Mouse (Mus musculus): ENCODE results near the gene Klf7. TPM values are rescaled to one million over a fixed set of nuclear protein-coding genes. Genes with fewer than 3 reads are reported as not detected.

The Klf7 gene
- polyA plus RNA-seq, 1 experiment from 2014 or later = 27.0 TPM

GRCm38 (mm10) chr1:64018466-64019077 is 103.5 kb downstream of the Klf7 start:
- ATAC-seq (ENCODE audit: insufficient number of reproducible peaks, low FRiP score, low TSS enrichment, low read depth) = no peak; the same call in 1 of the 2 replicates
- Histone ChIP-seq H3K27me3 (no peaks in the 10 kb centered on the region), H3K4me1 (peaks cover 17% of the 10 kb centered on the region), H3K9ac (no peak overlapping the region), H3K27ac (replicated peaks) (no peak overlapping the region), H3K4me2 (replicated peaks) (0 out of 2 replicates have a peak overlapping the region, but pooled peaks have one; percentile 19), H3K36me3 (no peaks in the 10 kb centered on the region), H3K9me3 (replicated peaks) (no peaks in the 10 kb centered on the region), H3K4me3 (replicated peaks) (no peak overlapping the region)
- WGBS = 41% methylated on average over 16 of the region's 16 CpGs

GRCm38 (mm10) chr1:64014091-64014490 is 108.0 kb downstream of the Klf7 start:
- Histone ChIP-seq H3K4me3 (replicated peaks) (no peak overlapping the region), H3K4me2 (replicated peaks) (no peak overlapping the region), H3K27ac (replicated peaks) (no peak overlapping the region), H3K4me1 (peaks cover 8% of the 10 kb centered on the region; the same call in 1 of the 2 replicates), H3K9ac (no peak overlapping the region), H3K36me3 (no peaks in the 10 kb centered on the region), H3K9me3 (replicated peaks) (no peaks in the 10 kb centered on the region), H3K27me3 (no peaks in the 10 kb centered on the region)
- WGBS = 45% methylated on average over 1 of the region's 1 CpGs
- no peak for ATAC-seq (ENCODE audit: insufficient number of reproducible peaks, low FRiP score, low TSS enrichment, low read depth)

- H3K9me3 ChIP-seq (replicated peaks) = no peaks in the 10 kb centered on the region
- no peaks in the 10 kb centered on the region for H3K27me3 ChIP-seq
- ATAC-seq (ENCODE audit: insufficient number of reproducible peaks, low FRiP score, low TSS enrichment, low read depth) = no peak
- H3K4me3 ChIP-seq (replicated peaks) = no peak overlapping the region
- no peaks in the 10 kb centered on the region for H3K4me1 ChIP-seq
- 21% methylated on average over 2 of the region's 2 CpGs for WGBS
- no peaks in the 10 kb centered on the region for H3K36me3 ChIP-seq
- H3K9ac ChIP-seq = no peak overlapping the region
- no peak overlapping the region for H3K4me2 ChIP-seq (replicated peaks)
- no peak overlapping the region for H3K27ac ChIP-seq (replicated peaks)
Measured at GRCm38 (mm10) chr1:64008994-64009393, 113.1 kb downstream of the Klf7 start.

- no peak overlapping the region for H3K4me2 ChIP-seq (replicated peaks)
- no peak overlapping the region for H3K9ac ChIP-seq
- no peaks in the 10 kb centered on the region for H3K36me3 ChIP-seq
- no peaks in the 10 kb centered on the region for H3K27me3 ChIP-seq
- no peak overlapping the region for H3K27ac ChIP-seq (replicated peaks)
- no peak for ATAC-seq (ENCODE audit: insufficient number of reproducible peaks, low FRiP score, low TSS enrichment, low read depth)
- H3K9me3 ChIP-seq (replicated peaks) = no peaks in the 10 kb centered on the region
- H3K4me3 ChIP-seq (replicated peaks) = no peak overlapping the region
- no peaks in the 10 kb centered on the region for H3K4me1 ChIP-seq
Measured at GRCm38 (mm10) chr1:64008031-64008430, 114.1 kb downstream of the Klf7 start.

GRCm38 (mm10) chr1:64005194-64005593 is 116.9 kb downstream of the Klf7 start:
- Histone ChIP-seq H3K9ac (no peak overlapping the region), H3K9me3 (replicated peaks) (no peaks in the 10 kb centered on the region), H3K4me1 (no peaks in the 10 kb centered on the region), H3K27me3 (no peaks in the 10 kb centered on the region), H3K4me3 (replicated peaks) (no peak overlapping the region), H3K36me3 (no peaks in the 10 kb centered on the region), H3K27ac (replicated peaks) (no peak overlapping the region), H3K4me2 (replicated peaks) (no peak overlapping the region)
- WGBS = 80% methylated on average over 2 of the region's 2 CpGs
- no peak for ATAC-seq (ENCODE audit: insufficient number of reproducible peaks, low FRiP score, low TSS enrichment, low read depth)

GRCm38 (mm10) chr1:64003525-64004291 is 118.4 kb downstream of the Klf7 start:
- Histone ChIP-seq H3K9ac (no peak overlapping the region), H3K4me2 (replicated peaks) (no peak overlapping the region), H3K9me3 (replicated peaks) (no peaks in the 10 kb centered on the region), H3K4me1 (no peaks in the 10 kb centered on the region), H3K4me3 (replicated peaks) (no peak overlapping the region), H3K27ac (replicated peaks) (no peak overlapping the region), H3K36me3 (no peaks in the 10 kb centered on the region), H3K27me3 (no peaks in the 10 kb centered on the region)
- no peak for ATAC-seq (ENCODE audit: insufficient number of reproducible peaks, low FRiP score, low TSS enrichment, low read depth)
- 34% methylated on average over 9 of the region's 9 CpGs for WGBS

GRCm38 (mm10) chr1:64002036-64002435 is 120.0 kb downstream of the Klf7 start:
- H3K9me3 ChIP-seq (replicated peaks) = no peaks in the 10 kb centered on the region
- no peaks in the 10 kb centered on the region for H3K36me3 ChIP-seq
- no peak overlapping the region for H3K4me2 ChIP-seq (replicated peaks)
- H3K4me1 ChIP-seq = no peaks in the 10 kb centered on the region
- no peaks in the 10 kb centered on the region for H3K27me3 ChIP-seq
- H3K4me3 ChIP-seq (replicated peaks) = no peak overlapping the region
- ATAC-seq (ENCODE audit: insufficient number of reproducible peaks, low FRiP score, low TSS enrichment, low read depth) = no peak
- H3K27ac ChIP-seq (replicated peaks) = no peak overlapping the region
- no peak overlapping the region for H3K9ac ChIP-seq
- WGBS = 89% methylated on average over 6 of the region's 6 CpGs

GRCm38 (mm10) chr1:64000597-64000996 is 121.5 kb downstream of the Klf7 start:
- H3K9ac ChIP-seq = no peak overlapping the region
- H3K4me2 ChIP-seq (replicated peaks) = no peak overlapping the region
- H3K9me3 ChIP-seq (replicated peaks) = no peaks in the 10 kb centered on the region
- H3K27ac ChIP-seq (replicated peaks) = no peak overlapping the region
- WGBS = 77% methylated on average over 2 of the region's 2 CpGs
- no peak for ATAC-seq (ENCODE audit: insufficient number of reproducible peaks, low FRiP score, low TSS enrichment, low read depth)
- H3K4me1 ChIP-seq = no peaks in the 10 kb centered on the region
- H3K27me3 ChIP-seq = no peaks in the 10 kb centered on the region
- no peaks in the 10 kb centered on the region for H3K36me3 ChIP-seq
- no peak overlapping the region for H3K4me3 ChIP-seq (replicated peaks)

- no peaks in the 10 kb centered on the region for H3K36me3 ChIP-seq
- ATAC-seq (ENCODE audit: insufficient number of reproducible peaks, low FRiP score, low TSS enrichment, low read depth) = no peak
- 83% methylated on average over 8 of the region's 8 CpGs for WGBS
Measured at GRCm38 (mm10) chr1:63999481-63999880, 122.6 kb downstream of the Klf7 start.

GRCm38 (mm10) chr1:63998901-63999300 is 123.2 kb downstream of the Klf7 start:
- WGBS = 86% methylated on average over 4 of the region's 4 CpGs
- Histone ChIP-seq H3K27me3 (no peaks in the 10 kb centered on the region), H3K4me2 (replicated peaks) (no peak overlapping the region)

More at GRCm38 (mm10) chr1:63999481-63999880, 122.6 kb downstream of the Klf7 start:
- Histone ChIP-seq H3K9ac (no peak overlapping the region), H3K4me1 (peaks cover 4% of the 10 kb centered on the region; the same call in 1 of the 2 replicates), H3K4me3 (replicated peaks) (no peak overlapping the region), H3K27me3 (no peaks in the 10 kb centered on the region), H3K9me3 (replicated peaks) (no peaks in the 10 kb centered on the region), H3K4me2 (replicated peaks) (no peak overlapping the region), H3K27ac (replicated peaks) (no peak overlapping the region)

GRCm38 (mm10) chr1:63998139-63998538 is 123.9 kb downstream of the Klf7 start:
- Histone ChIP-seq H3K4me1 (peaks cover 7% of the 10 kb centered on the region; the same call in 1 of the 2 replicates), H3K36me3 (no peaks in the 10 kb centered on the region), H3K27me3 (no peaks in the 10 kb centered on the region), H3K4me3 (replicated peaks) (no peak overlapping the region), H3K27ac (replicated peaks) (no peak overlapping the region), H3K9me3 (replicated peaks) (no peaks in the 10 kb centered on the region), H3K4me2 (replicated peaks) (no peak overlapping the region), H3K9ac (no peak overlapping the region)
- 48% methylated on average over 2 of the region's 2 CpGs for WGBS
- ATAC-seq (ENCODE audit: insufficient number of reproducible peaks, low FRiP score, low TSS enrichment, low read depth) = no peak

More at GRCm38 (mm10) chr1:63998901-63999300, 123.2 kb downstream of the Klf7 start:
- ATAC-seq (ENCODE audit: insufficient number of reproducible peaks, low FRiP score, low TSS enrichment, low read depth) = no peak
- H3K9me3 ChIP-seq (replicated peaks) = no peaks in the 10 kb centered on the region
- peaks cover 7% of the 10 kb centered on the region; the same call in 1 of the 2 replicates for H3K4me1 ChIP-seq
- H3K4me3 ChIP-seq (replicated peaks) = no peak overlapping the region
- no peak overlapping the region for H3K27ac ChIP-seq (replicated peaks)
- H3K36me3 ChIP-seq = no peaks in the 10 kb centered on the region
- no peak overlapping the region for H3K9ac ChIP-seq

Measured in embryonic facial prominence, embryonic 15.5 days (tissue).